Mouse (Mus musculus) liver, adult 2 months (tissue): ENCODE results near the gene Hnrnpul2.

Source experiments
- CTCF ChIP-seq: fragments of 200-500 bp; IDR thresholded peaks from 2 replicates; pipeline ENCODE4 v1.5.1; 2011; ENCODE audit warnings: low read depth, low read length, control low read depth
- POLR2A ChIP-seq: fragments of 200-500 bp; IDR thresholded peaks from 2 replicates; pipeline ENCODE4 v1.6.1; 2011; ENCODE audit warnings: low read length, control low read depth; ENCODE audit not compliant: insufficient read depth; ENCODE audit errors: extremely low read depth

DNA sequence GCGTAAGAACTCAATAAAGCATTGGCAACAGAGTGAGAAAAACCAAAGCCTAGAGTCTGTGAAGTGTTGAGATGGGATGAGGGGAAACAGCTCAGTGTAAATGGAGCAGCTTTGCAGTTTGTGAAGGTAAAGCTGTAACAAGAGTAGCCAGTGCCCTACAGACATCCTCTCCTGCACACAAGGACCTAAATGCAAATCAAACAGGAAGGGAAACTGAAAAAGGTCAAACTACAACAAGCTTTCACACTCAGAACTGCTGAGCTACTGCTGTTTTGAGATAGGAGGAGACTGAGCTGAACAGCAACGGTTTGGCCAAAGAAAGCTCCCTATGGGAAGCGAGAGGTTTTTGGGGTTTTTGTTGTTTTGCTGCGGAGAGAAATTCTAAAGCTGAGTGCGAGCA lies 13.0 kb upstream of the Hnrnpul2 start:
- no peak for TF ChIP-seq CTCF
- TF ChIP-seq POLR2A = no peak
